Mouse (Mus musculus): ENCODE results near the gene Far1. TPM values are rescaled to one million over a fixed set of nuclear protein-coding genes. Genes with fewer than 3 reads are reported as not detected.
A peak's percentile ranks its signal among the peaks of the same experiment; 100 is the strongest.

The Far1 gene
- polyA plus RNA-seq (2014; fragmentation: Nextera tagmentation; extraction: Ambion mirVana) = 73.7 and 75.8 TPM in 2 replicates

DNA sequence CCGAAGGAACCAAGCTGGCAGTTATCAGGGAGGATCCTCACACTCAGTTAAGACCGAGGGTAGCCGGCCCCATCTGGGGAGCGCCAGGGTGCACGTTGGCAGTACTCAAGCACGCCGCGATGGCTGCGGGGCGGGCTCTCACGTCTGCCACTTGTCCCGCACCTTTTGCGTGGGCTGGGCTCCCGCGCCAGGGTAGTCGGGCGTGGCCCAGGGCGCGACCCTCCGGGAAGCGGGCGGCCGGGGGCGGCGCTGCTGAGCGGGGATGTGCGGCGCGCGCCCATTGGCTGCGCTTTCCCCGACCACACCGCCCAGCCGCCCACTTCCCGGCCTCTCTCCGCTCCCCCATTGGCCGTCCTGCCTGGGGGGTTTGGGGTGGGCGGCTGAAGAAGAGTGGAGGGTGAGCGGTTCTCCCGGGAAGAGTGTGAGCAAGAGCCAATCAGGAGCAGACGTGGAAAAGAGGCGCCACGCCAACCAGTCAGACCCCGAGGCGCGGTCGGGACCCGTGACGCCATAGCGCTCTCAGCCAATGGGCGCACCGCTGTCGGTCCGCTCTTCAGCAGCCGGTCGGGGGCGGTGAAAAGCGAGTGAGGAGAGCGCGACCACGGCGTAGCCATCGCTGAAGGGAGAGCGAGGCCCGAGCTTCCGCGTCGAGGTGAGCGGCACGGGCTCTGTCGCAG, at the start of gene Far1:
Gene Far1, plus strand, starts transcription at position 549 of the 677 bp plus-strand sequence.
- H3K4me2 ChIP-seq (replicated peaks) = peak within 1 kb of the TSS; percentile 84
- peak; percentile 98 for DNase-seq (ENCODE audit: low spot score)
- H3K9me3 ChIP-seq (ENCODE audit: control insufficient read depth, low read length) = no peaks in the 10 kb centered on the region
- under 1% methylated on average over 60 of the region's 71 CpGs for WGBS
- peak; percentile 100 for ATAC-seq (ENCODE audit: low FRiP score)
- H3K27me3 ChIP-seq (ENCODE audit: control insufficient read depth, insufficient read depth, low read length) = no peaks in the 10 kb centered on the region
- no peaks in the 10 kb centered on the region for H3K36me3 ChIP-seq (replicated peaks; ENCODE audit: control insufficient read depth, insufficient read depth)
- H3K4me3 ChIP-seq (replicated peaks; ENCODE audit: low read length) = peak within 1 kb of the TSS; percentile 98
- peaks cover 17% of the 10 kb centered on the region for H3K4me1 ChIP-seq (replicated peaks; ENCODE audit: control insufficient read depth, insufficient read depth, low read length)
- H3K9ac ChIP-seq = peak within 1 kb of the TSS; percentile 94
- H3K27ac ChIP-seq = peak within 1 kb of the TSS; percentile 95

DNA sequence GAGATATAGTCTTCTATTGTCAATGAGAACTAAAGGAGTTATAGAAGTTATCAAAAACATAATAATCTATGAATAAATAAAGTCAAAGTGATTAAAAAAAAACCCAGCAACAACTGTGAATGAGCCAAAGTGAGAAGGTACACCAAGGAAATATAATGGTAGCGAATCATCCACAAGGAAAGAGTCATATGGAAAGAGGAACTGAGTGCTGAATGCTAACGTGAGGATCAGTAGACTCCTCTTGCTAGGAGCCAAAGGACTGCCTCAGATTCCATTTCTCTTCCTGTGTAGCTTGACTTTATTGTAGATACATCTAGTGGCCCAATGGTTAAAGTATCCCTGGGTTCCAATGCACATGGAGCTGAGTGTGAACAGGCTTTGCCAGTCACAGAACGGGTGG, 45.3 kb upstream of the Far1 start:
- 87% methylated on average over 3 of the region's 3 CpGs for WGBS
- Histone ChIP-seq H3K36me3 (replicated peaks; ENCODE audit: control insufficient read depth, insufficient read depth) (no peaks in the 10 kb centered on the region), H3K9me3 (ENCODE audit: control insufficient read depth, low read length) (no peaks in the 10 kb centered on the region), H3K27ac (no peak overlapping the region), H3K27me3 (ENCODE audit: control insufficient read depth, insufficient read depth, low read length) (no peaks in the 10 kb centered on the region), H3K4me2 (replicated peaks) (no peak overlapping the region), H3K4me1 (replicated peaks; ENCODE audit: control insufficient read depth, insufficient read depth, low read length) (no peaks in the 10 kb centered on the region), H3K4me3 (replicated peaks; ENCODE audit: low read length) (no peak overlapping the region), H3K9ac (no peak overlapping the region)
- ATAC-seq (ENCODE audit: low FRiP score) (no peak), DNase-seq (ENCODE audit: low spot score) (no peak)

DNA sequence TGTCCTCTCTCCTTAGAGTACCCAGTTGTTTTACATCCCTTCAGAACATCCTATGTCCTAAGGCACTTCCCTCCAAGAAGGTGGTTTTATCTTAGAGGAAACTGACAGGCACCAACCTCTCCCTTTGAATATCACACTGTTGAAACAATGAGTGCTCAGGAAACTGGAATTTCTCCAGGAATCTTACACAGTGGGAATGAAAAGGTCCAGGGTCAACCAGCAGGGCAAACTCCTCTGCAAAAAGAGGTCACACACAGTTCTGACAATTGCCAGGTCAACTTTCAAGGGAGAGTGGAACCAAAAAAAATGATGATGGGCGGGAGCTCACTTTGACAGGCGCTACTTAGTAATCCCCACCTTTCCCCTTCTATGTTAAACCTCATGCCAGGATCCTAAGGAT, 43.0 kb upstream of the Far1 start:
- no peak overlapping the region for H3K4me3 ChIP-seq (replicated peaks; ENCODE audit: low read length)
- no peak overlapping the region for H3K4me2 ChIP-seq (replicated peaks)
- H3K36me3 ChIP-seq (replicated peaks; ENCODE audit: control insufficient read depth, insufficient read depth) = no peaks in the 10 kb centered on the region
- WGBS = 85% methylated on average over 2 of the region's 2 CpGs
- no peak overlapping the region for H3K9ac ChIP-seq
- no peaks in the 10 kb centered on the region for H3K4me1 ChIP-seq (replicated peaks; ENCODE audit: control insufficient read depth, insufficient read depth, low read length)
- ATAC-seq (ENCODE audit: low FRiP score) = no peak
- DNase-seq (ENCODE audit: low spot score) = no peak
- no peak overlapping the region for H3K27ac ChIP-seq
- no peaks in the 10 kb centered on the region for H3K9me3 ChIP-seq (ENCODE audit: control insufficient read depth, low read length)
- no peaks in the 10 kb centered on the region for H3K27me3 ChIP-seq (ENCODE audit: control insufficient read depth, insufficient read depth, low read length)

DNA sequence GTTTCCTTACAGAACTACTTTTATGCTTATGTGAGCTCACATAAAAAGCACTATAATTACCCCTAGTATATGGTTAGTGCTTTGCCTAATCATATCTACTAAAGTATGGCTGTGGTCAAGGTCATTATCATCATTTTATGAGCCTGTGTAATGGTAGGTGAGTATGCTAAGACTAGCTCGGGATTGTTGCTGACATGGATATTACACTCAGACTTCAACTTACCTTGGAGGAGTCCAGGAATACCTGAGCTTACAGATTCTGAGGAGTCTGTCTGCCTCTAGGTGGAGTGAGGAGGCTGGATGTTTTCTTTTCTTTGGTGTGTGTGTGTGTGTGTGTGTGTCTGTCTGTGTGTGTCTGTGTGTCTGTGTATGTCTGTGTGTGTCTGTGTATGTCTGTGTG, 42.0 kb upstream of the Far1 start:
- 85% methylated on average over 1 of the region's 1 CpGs for WGBS
- H3K36me3 ChIP-seq (replicated peaks; ENCODE audit: control insufficient read depth, insufficient read depth) = no peaks in the 10 kb centered on the region
- no peak overlapping the region for H3K4me3 ChIP-seq (replicated peaks; ENCODE audit: low read length)
- H3K27me3 ChIP-seq (ENCODE audit: control insufficient read depth, insufficient read depth, low read length) = no peaks in the 10 kb centered on the region
- H3K27ac ChIP-seq = no peak overlapping the region
- ATAC-seq (ENCODE audit: low FRiP score) (no peak), DNase-seq (ENCODE audit: low spot score) (no peak)
- no peaks in the 10 kb centered on the region for H3K4me1 ChIP-seq (replicated peaks; ENCODE audit: control insufficient read depth, insufficient read depth, low read length)
- no peak overlapping the region for H3K9ac ChIP-seq
- no peak overlapping the region for H3K4me2 ChIP-seq (replicated peaks)
- H3K9me3 ChIP-seq (ENCODE audit: control insufficient read depth, low read length) = no peaks in the 10 kb centered on the region

DNA sequence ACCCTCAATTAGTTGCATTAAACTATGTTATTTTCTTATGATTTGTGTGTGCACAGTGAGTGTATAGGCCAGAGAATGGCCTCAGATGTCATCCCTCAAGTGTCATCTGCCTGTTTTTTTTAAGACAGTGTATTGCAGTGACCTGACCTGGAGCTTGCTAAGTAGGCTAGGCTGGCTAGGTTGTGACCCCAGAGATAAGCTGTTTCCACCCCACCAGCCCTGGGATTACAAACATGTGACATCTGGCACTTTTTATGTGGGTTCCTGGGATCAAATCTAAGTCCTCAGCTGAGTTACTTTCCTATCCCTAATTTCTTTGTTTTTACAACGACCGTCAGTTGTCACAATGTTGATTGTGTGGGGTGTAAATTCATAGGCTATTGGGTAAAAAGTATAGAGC, 17.8 kb upstream of the Far1 start:
- Histone ChIP-seq H3K4me1 (replicated peaks; ENCODE audit: control insufficient read depth, insufficient read depth, low read length) (no peaks in the 10 kb centered on the region), H3K27me3 (ENCODE audit: control insufficient read depth, insufficient read depth, low read length) (no peaks in the 10 kb centered on the region), H3K9me3 (ENCODE audit: control insufficient read depth, low read length) (no peaks in the 10 kb centered on the region), H3K9ac (no peak overlapping the region), H3K36me3 (replicated peaks; ENCODE audit: control insufficient read depth, insufficient read depth) (no peaks in the 10 kb centered on the region), H3K4me2 (replicated peaks) (no peak overlapping the region), H3K27ac (no peak overlapping the region), H3K4me3 (replicated peaks; ENCODE audit: low read length) (no peak overlapping the region)
- 91% methylated on average over 2 of the region's 2 CpGs for WGBS
- DNase-seq (ENCODE audit: low spot score) (no peak), ATAC-seq (ENCODE audit: low FRiP score) (no peak)

DNA sequence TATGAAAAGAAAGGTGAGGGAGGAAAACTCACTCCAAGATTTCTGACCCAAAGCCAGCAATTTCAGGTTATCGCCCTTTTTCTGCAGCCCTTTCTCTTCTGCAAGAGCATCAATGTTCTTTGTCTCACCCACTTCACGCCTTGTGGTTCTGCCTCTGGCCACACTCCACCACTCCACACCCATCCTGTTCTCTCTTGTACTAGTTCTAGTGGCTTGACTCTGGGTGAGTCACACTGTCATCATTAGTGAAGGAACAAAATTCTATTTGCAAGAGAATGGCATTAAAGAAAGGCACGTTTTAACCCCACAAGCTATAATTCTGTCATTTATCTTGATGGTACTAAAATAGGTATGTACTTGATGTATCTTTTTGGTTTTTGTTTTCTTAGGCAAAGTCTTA, 15.2 kb upstream of the Far1 start:
- Histone ChIP-seq H3K27me3 (ENCODE audit: control insufficient read depth, insufficient read depth, low read length) (no peaks in the 10 kb centered on the region), H3K27ac (no peak overlapping the region), H3K9me3 (ENCODE audit: control insufficient read depth, low read length) (no peaks in the 10 kb centered on the region), H3K9ac (no peak overlapping the region), H3K36me3 (replicated peaks; ENCODE audit: control insufficient read depth, insufficient read depth) (no peaks in the 10 kb centered on the region), H3K4me2 (replicated peaks) (no peak overlapping the region), H3K4me1 (replicated peaks; ENCODE audit: control insufficient read depth, insufficient read depth, low read length) (no peaks in the 10 kb centered on the region), H3K4me3 (replicated peaks; ENCODE audit: low read length) (no peak overlapping the region)
- ATAC-seq (ENCODE audit: low FRiP score) = no peak
- 94% methylated on average over 3 of the region's 3 CpGs for WGBS
- no peak for DNase-seq (ENCODE audit: low spot score)

DNA sequence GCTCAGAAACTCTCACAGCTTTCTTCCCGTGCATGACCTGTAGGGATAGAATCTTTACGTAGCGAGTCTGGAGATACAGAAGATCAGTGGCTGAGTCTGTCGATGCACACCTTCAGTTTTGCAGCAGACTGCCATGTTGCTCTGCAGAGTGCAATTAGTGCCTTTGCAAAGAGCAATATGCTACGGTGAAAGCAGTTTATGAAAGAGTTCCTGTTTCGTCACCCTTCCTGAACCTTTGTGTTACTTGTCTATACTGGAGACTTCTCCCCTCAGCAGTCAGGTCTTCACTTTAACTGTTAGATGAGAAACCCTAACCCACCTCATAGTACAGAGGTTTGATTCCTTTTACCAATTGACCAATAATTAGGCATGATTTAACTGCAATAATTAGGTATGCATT, 13.8 kb upstream of the Far1 start:
- Histone ChIP-seq H3K27me3 (ENCODE audit: control insufficient read depth, insufficient read depth, low read length) (no peaks in the 10 kb centered on the region), H3K4me3 (replicated peaks; ENCODE audit: low read length) (no peak overlapping the region), H3K27ac (no peak overlapping the region), H3K9ac (no peak overlapping the region), H3K9me3 (ENCODE audit: control insufficient read depth, low read length) (no peaks in the 10 kb centered on the region), H3K4me1 (replicated peaks; ENCODE audit: control insufficient read depth, insufficient read depth, low read length) (no peaks in the 10 kb centered on the region), H3K4me2 (replicated peaks) (no peak overlapping the region), H3K36me3 (replicated peaks; ENCODE audit: control insufficient read depth, insufficient read depth) (no peaks in the 10 kb centered on the region)
- ATAC-seq (ENCODE audit: low FRiP score) (no peak), DNase-seq (ENCODE audit: low spot score) (no peak)
- WGBS = 90% methylated on average over 6 of the region's 6 CpGs

DNA sequence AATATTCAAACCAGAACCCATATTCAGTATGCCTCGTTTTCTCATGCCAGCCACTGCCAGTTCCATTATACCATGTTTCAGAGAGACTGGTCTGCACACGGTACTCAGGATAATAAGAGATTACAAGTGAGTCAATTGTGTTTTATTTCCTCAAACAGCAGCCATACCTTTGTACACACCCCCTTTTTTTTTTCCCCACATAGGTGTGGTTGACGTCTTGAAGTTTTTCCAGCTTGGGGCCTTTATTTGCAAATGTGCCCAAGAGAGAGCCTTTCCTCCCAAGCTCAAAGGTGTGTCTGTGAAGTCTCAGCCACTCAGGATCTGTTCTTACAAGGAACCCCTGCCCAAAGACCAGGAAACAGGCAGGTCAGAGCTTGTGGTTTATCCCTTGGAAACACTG, 11.2 kb upstream of the Far1 start:
- Histone ChIP-seq H3K36me3 (replicated peaks; ENCODE audit: control insufficient read depth, insufficient read depth) (no peaks in the 10 kb centered on the region), H3K27ac (no peak overlapping the region), H3K27me3 (ENCODE audit: control insufficient read depth, insufficient read depth, low read length) (no peaks in the 10 kb centered on the region), H3K9me3 (ENCODE audit: control insufficient read depth, low read length) (no peaks in the 10 kb centered on the region), H3K4me1 (replicated peaks; ENCODE audit: control insufficient read depth, insufficient read depth, low read length) (no peaks in the 10 kb centered on the region), H3K4me2 (replicated peaks) (no peak overlapping the region), H3K9ac (no peak overlapping the region), H3K4me3 (replicated peaks; ENCODE audit: low read length) (no peak overlapping the region)
- no peak for DNase-seq (ENCODE audit: low spot score)
- ATAC-seq (ENCODE audit: low FRiP score) = no peak
- 66% methylated on average over 3 of the region's 3 CpGs for WGBS

DNA sequence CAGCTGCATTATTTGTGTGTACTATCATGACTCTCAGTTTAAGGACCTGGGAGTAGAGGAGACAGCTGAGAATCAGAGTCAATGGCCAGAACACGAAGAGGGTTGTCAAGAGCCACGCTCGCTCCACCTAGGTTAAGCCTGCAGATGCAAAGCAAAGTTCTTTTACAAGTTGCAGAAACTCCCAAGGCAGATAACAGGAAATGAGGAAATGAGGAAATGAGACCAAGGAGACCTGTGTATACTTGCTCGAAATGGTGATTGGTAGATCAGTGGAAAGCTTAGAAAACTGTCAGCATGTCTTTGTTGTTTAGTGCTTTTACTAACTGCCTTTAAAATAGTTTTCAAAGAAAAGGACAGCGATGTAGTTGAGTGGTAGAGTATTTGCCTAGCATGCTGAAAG, 8.6 kb upstream of the Far1 start:
- Histone ChIP-seq H3K4me2 (replicated peaks) (no peak overlapping the region), H3K4me1 (replicated peaks; ENCODE audit: control insufficient read depth, insufficient read depth, low read length) (no peaks in the 10 kb centered on the region), H3K27ac (no peak overlapping the region), H3K4me3 (replicated peaks; ENCODE audit: low read length) (no peak overlapping the region), H3K9ac (no peak overlapping the region), H3K27me3 (ENCODE audit: control insufficient read depth, insufficient read depth, low read length) (no peaks in the 10 kb centered on the region), H3K9me3 (ENCODE audit: control insufficient read depth, low read length) (no peaks in the 10 kb centered on the region), H3K36me3 (replicated peaks; ENCODE audit: control insufficient read depth, insufficient read depth) (no peaks in the 10 kb centered on the region)
- WGBS = 77% methylated on average over 5 of the region's 5 CpGs
- no peak for DNase-seq (ENCODE audit: low spot score)
- no peak for ATAC-seq (ENCODE audit: low FRiP score)

DNA sequence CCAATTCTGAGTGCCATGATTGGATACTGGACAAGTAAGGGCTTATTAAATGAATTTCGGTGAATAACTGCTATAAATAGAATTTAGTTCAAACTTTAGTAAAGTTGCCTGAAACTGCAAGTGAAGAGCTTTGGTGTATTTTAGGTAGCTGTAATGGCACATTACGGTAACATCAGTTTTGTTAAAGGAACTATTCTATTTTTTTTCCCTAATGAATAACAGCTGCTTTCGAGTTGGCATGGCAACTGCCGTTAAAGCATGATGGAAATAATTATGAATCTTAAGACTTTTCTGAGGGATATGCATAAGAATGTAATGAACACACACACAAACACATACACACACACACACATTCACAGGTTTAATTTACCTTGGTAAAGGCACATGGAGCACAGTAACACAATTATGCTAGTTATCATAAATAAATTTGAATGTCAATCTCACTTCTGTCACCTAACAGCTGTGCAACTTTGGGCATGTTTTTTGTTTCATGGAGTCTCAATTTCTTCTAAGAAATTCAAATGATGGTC, 8.1 kb upstream of the Far1 start:
- H3K9ac ChIP-seq = no peak overlapping the region
- WGBS = 84% methylated on average over 4 of the region's 4 CpGs
- no peak overlapping the region for H3K4me3 ChIP-seq (replicated peaks; ENCODE audit: low read length)
- ATAC-seq (ENCODE audit: low FRiP score) (no peak), DNase-seq (ENCODE audit: low spot score) (no peak)
- no peak overlapping the region for H3K27ac ChIP-seq
- no peaks in the 10 kb centered on the region for H3K4me1 ChIP-seq (replicated peaks; ENCODE audit: control insufficient read depth, insufficient read depth, low read length)
- H3K9me3 ChIP-seq (ENCODE audit: control insufficient read depth, low read length) = no peaks in the 10 kb centered on the region
- no peak overlapping the region for H3K4me2 ChIP-seq (replicated peaks)
- no peaks in the 10 kb centered on the region for H3K27me3 ChIP-seq (ENCODE audit: control insufficient read depth, insufficient read depth, low read length)
- no peaks in the 10 kb centered on the region for H3K36me3 ChIP-seq (replicated peaks; ENCODE audit: control insufficient read depth, insufficient read depth)

Data from hindbrain, embryonic 14.5 days (tissue).